Mouse (Mus musculus) heart, postnatal 0 days (tissue): ENCODE measurements at regions not wholly inside any gene's neighbourhood (a gene's known extent, or its start where the extent isn't known, plus 50 kb on each side); places are given as distances from the start of the nearest gene placed in this dataset.

Experiments
- CTCF ChIP-seq: IDR thresholded peaks from 2 replicates; pipeline ENCODE4 v1.5.1; 2016; ENCODE audit warnings: antibody characterized with exemption, control low read depth, low read depth
- EP300 ChIP-seq: IDR thresholded peaks from 2 replicates; pipeline ENCODE4 v1.6.1; 2016; ENCODE audit warnings: antibody characterized with exemption, low read depth

GRCm38 (mm10) chr12:93850944-93851520 lies 1841.0 kb upstream of the Flrt2 start:
- TF ChIP-seq CTCF (no peak), EP300 (no peak)
